Mouse (Mus musculus) thymus, adult 2 months (tissue): ENCODE measurements at regions not wholly inside any gene's neighbourhood (a gene's known extent, or its start where the extent isn't known, plus 50 kb on each side); places are given as distances from the start of the nearest gene placed in this dataset.

ENCODE experiments used
- CTCF ChIP-seq: fragments of 200-500 bp; IDR thresholded peaks from 2 replicates; pipeline ENCODE4 v1.5.1; 2012; ENCODE audit warnings: mild to moderate bottlenecking, control low read depth, low read length, moderate library complexity, borderline replicate concordance; ENCODE audit not compliant: control insufficient read depth, poor library complexity, insufficient read depth; ENCODE audit errors: extremely low read depth
- POLR2A ChIP-seq: fragments of 200-500 bp; IDR thresholded peaks from 2 replicates; pipeline ENCODE4 v1.6.1; 2012; ENCODE audit warnings: mild to moderate bottlenecking, low read length, control low read depth, moderate library complexity; ENCODE audit not compliant: control insufficient read depth, poor library complexity, insufficient read depth; ENCODE audit errors: extremely low read depth

GRCm38 (mm10) chr4:131062592-131062991 lies 118.4 kb downstream of the Matn1 start:
- no peak for TF ChIP-seq CTCF
- no peak for TF ChIP-seq POLR2A
